Mouse (Mus musculus) stomach, embryonic 14.5 days (tissue): ENCODE measurements around the gene Itga9. TPM values are rescaled to one million over a fixed set of nuclear protein-coding genes. Genes with fewer than 3 reads are reported as not detected.

Source experiments
- ATAC-seq: fragments of 200-750 bp; cut with Nextera tagmentation; 2 replicates; pipeline ENCODE4 v1.8.0; 2017; ENCODE audit warnings: low read depth, moderate TSS enrichment; ENCODE audit not compliant: insufficient number of reproducible peaks, insufficient read depth, low FRiP score
- H3K27ac ChIP-seq: fragments of 300-500 bp; sonication (generic); 2 replicates; pipeline ENCODE4 v1.5.1; 2014; ENCODE audit warnings: mild to moderate bottlenecking, low read length, moderate library complexity, mixed read lengths
- H3K27me3 ChIP-seq: fragments of 300-500 bp; sonication (generic); 2 replicates; pipeline ENCODE4 v1.6.1; 2014; ENCODE audit warnings: low read length, control low read depth, mixed read lengths; ENCODE audit not compliant: control insufficient read depth, insufficient read depth
- H3K36me3 ChIP-seq: fragments of 300-500 bp; sonication (generic); 2 replicates; pipeline ENCODE4 v1.6.1; 2014; ENCODE audit warnings: mild to moderate bottlenecking, control low read depth, low read length, moderate library complexity, mixed read lengths; ENCODE audit not compliant: control insufficient read depth, insufficient read depth
- H3K4me1 ChIP-seq: fragments of 300-500 bp; sonication (generic); 2 replicates; pipeline ENCODE4 v1.6.1; 2014; ENCODE audit warnings: low read length, control low read depth, mixed read lengths; ENCODE audit not compliant: control insufficient read depth, insufficient read depth
- H3K4me2 ChIP-seq: fragments of 300-500 bp; sonication (generic); replicated peaks from 2 replicates; pipeline ENCODE4 v1.6.1; 2014; ENCODE audit warnings: low read depth, low read length, control low read depth
- H3K4me3 ChIP-seq: fragments of 300-500 bp; sonication (generic); 2 replicates; pipeline ENCODE4 v1.5.1; 2014; ENCODE audit warnings: low read depth, low read length, control low read depth
- H3K9ac ChIP-seq: fragments of 300-500 bp; sonication (generic); replicated peaks from 2 replicates; pipeline ENCODE4 v1.6.1; 2014; ENCODE audit warnings: low read depth, mild to moderate bottlenecking, control low read depth, low read length, moderate library complexity, mixed read lengths
- H3K9me3 ChIP-seq: fragments of 300-500 bp; sonication (generic); 2 replicates; pipeline ENCODE4 v1.6.1; 2016; ENCODE audit warnings: low read depth, low read length, control low read depth; ENCODE audit not compliant: control insufficient read depth
- WGBS: fragments of 180-500 bp; shearing (Covaris S2); extraction: QIAGEN DNeasy Blood & Tissue Kit; methylation state at CpG from one replicate; pipeline ENCODE4 v1.1.7; 2014; 5-methylcytosine and 5-hydroxymethylcytosine counted together
- polyA plus RNA-seq: library from polyadenylated mRNA; unstranded; fragments of >200 nt; fragmentation: Nextera tagmentation; extraction: Ambion mirVana; gene quantifications from 2 replicates; pipeline ENCODE4 v1.2.1, GENCODE M21; 2014

The Itga9 gene
- polyA plus RNA-seq, 1 experiment from 2014 or later: 14.3 TPM

- peaks cover 18% of the 10 kb centered on the region for H3K4me1 ChIP-seq
- peak overlapping the region; percentile 58; the same call in 1 of the 2 replicates for H3K27ac ChIP-seq
- no peak overlapping the region for H3K9ac ChIP-seq
- no peaks in the 10 kb centered on the region for H3K9me3 ChIP-seq
- H3K4me2 ChIP-seq: no peak overlapping the region
- H3K27me3 ChIP-seq: no peaks in the 10 kb centered on the region
- H3K36me3 ChIP-seq: no peaks in the 10 kb centered on the region
- no peak for ATAC-seq
- no peak overlapping the region for H3K4me3 ChIP-seq
- 75% methylated on average over 6 of the region's 6 CpGs for WGBS
Observed at GRCm38 (mm10) chr9:118891068-118891467, 284.6 kb downstream of the Itga9 start.

DNA sequence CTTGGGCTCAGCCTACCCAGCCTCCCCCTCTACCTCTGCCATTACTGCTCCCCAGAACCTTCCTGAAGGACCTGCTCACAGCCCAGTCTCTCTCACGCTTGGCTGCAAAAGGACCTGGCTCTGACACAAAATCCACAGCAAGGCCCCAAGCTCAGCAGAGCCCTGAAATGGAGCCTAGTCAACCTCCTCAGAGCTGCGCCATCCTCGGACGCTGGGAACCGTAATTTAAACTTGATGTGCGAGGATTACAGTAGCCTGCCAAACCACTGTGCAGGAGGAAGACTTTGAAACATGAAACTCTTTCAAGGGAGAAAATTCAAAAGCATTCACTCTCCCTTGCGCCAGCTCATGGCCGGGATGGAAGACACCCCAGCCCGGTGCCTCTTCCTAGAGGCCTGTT lies 285.1 kb downstream of the Itga9 start:
- Histone ChIP-seq H3K27ac (peak overlapping the region; percentile 58; the same call in 1 of the 2 replicates), H3K4me2 (no peak overlapping the region), H3K27me3 (no peaks in the 10 kb centered on the region), H3K9me3 (no peaks in the 10 kb centered on the region), H3K4me3 (no peak overlapping the region), H3K36me3 (no peaks in the 10 kb centered on the region), H3K4me1 (peaks cover 18% of the 10 kb centered on the region), H3K9ac (no peak overlapping the region)
- ATAC-seq: no peak
- WGBS: 42% methylated on average over 9 of the region's 9 CpGs

DNA sequence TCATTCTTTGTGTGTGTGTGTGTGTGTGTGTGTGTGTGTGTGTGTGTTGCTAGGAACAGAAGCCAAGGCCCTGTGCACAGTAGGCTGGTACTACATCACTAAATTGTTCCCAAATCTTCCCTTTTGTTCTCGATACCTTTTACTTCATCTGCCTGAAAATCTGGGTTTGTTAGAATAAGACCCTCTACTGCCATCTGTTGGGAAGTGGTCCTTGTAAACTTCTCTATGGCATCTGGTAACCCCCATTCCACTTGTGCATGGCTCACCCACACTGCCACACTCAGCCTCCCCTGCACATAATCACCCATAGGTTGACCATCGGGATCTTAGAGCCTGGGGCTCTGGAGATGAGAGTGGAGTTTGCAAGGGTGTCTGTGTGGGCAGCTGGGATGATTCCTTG lies 288.6 kb downstream of the Itga9 start:
- peaks cover 16% of the 10 kb centered on the region for H3K4me1 ChIP-seq
- H3K27me3 ChIP-seq: no peaks in the 10 kb centered on the region
- no peak overlapping the region for H3K27ac ChIP-seq
- no peaks in the 10 kb centered on the region; the same call in 1 of the 2 replicates for H3K36me3 ChIP-seq
- H3K9ac ChIP-seq: no peak overlapping the region
- H3K4me3 ChIP-seq: no peak overlapping the region
- ATAC-seq: no peak
- no peak overlapping the region for H3K4me2 ChIP-seq
- no peaks in the 10 kb centered on the region for H3K9me3 ChIP-seq
- 73% methylated on average over 2 of the region's 2 CpGs for WGBS

- 57% methylated on average over 2 of the region's 2 CpGs for WGBS
- Histone ChIP-seq H3K27me3 (no peaks in the 10 kb centered on the region), H3K4me2 (no peak overlapping the region), H3K4me1 (no peaks in the 10 kb centered on the region), H3K9ac (no peak overlapping the region), H3K4me3 (no peak overlapping the region), H3K27ac (no peak overlapping the region), H3K36me3 (no peaks in the 10 kb centered on the region; the same call in 1 of the 2 replicates), H3K9me3 (no peaks in the 10 kb centered on the region)
- ATAC-seq: no peak
Observed at GRCm38 (mm10) chr9:118900677-118901076, 294.2 kb downstream of the Itga9 start.

GRCm38 (mm10) chr9:118901917-118902316 lies 295.4 kb downstream of the Itga9 start:
- Histone ChIP-seq H3K27me3 (no peaks in the 10 kb centered on the region), H3K36me3 (no peaks in the 10 kb centered on the region; the same call in 1 of the 2 replicates), H3K4me1 (no peaks in the 10 kb centered on the region), H3K4me3 (no peak overlapping the region), H3K9me3 (no peaks in the 10 kb centered on the region), H3K9ac (no peak overlapping the region), H3K27ac (no peak overlapping the region), H3K4me2 (no peak overlapping the region)
- ATAC-seq: no peak
- 74% methylated on average over 6 of the region's 6 CpGs for WGBS

DNA sequence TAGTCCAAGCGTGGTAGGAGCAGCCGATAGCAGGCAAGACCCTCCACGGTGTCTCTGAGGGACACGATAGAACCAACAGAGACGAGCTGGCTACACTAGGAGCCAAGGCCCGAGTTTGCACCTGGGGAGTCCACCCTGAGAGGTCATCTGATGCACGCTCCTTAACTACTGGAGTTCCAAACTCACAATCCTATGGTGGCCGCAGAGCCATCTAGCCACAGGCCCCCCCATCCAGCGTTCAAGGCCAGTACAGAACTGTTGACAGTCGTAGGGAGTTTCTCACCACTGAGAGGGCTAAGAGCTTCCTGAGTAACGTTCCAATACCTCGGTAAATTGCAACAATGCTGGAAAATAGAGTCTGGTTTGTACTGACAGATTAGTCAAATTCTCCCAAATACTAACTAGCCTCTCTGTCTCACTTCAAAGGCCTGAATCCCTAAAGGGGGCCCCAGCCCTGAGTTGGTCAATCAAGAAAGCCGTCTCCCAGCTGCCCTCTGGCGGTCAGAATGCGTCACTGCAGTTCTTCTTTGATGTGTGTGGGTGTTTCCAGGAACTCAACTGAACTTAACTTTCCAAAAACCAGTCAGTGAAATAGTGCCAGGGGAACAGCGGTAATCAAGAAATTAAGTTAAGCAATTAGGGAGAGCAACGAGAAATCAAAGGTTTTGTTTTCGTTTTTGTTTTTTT lies 301.6 kb downstream of the Itga9 start:
- Histone ChIP-seq H3K4me2 (no peak overlapping the region), H3K27ac (no peak overlapping the region), H3K4me1 (peaks cover 5% of the 10 kb centered on the region), H3K27me3 (no peaks in the 10 kb centered on the region), H3K4me3 (no peak overlapping the region), H3K9ac (no peak overlapping the region), H3K9me3 (no peaks in the 10 kb centered on the region), H3K36me3 (no peaks in the 10 kb centered on the region)
- ATAC-seq: no peak
- WGBS: 50% methylated on average over 18 of the region's 18 CpGs

- H3K4me2 ChIP-seq: no peak overlapping the region
- H3K9me3 ChIP-seq: no peaks in the 10 kb centered on the region
- H3K27me3 ChIP-seq: no peaks in the 10 kb centered on the region
- peaks cover 5% of the 10 kb centered on the region for H3K4me1 ChIP-seq
- no peak overlapping the region for H3K9ac ChIP-seq
- 91% methylated on average over 9 of the region's 9 CpGs for WGBS
- ATAC-seq: no peak
- no peak overlapping the region for H3K27ac ChIP-seq
- no peaks in the 10 kb centered on the region for H3K36me3 ChIP-seq
- no peak overlapping the region for H3K4me3 ChIP-seq
Observed at GRCm38 (mm10) chr9:118913048-118913447, 306.6 kb downstream of the Itga9 start.

DNA sequence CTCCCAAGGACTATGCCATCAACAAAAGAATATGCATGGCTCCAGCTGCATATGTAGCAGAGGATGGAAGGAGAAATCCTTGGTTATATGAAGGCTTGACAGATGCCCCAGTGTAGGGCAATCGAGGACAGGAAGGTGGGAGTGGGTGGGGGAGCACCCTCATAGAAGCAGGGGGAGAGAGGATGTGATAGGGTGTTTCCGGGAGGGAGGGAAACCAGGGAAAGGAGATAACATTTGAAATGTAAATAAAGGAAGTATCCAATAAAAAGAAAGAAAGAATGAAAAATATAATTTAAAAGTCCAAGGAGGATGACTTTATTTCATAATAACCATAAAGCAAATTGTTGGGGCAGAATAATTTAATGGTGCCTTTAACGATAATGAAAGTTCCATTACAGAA lies 307.1 kb downstream of the Itga9 start:
- H3K4me2 ChIP-seq: no peak overlapping the region
- 0 out of 2 replicates have a peak, but pooled peaks cover 4% of the 10 kb centered on the region for H3K4me1 ChIP-seq
- no peak overlapping the region for H3K27ac ChIP-seq
- no peak for ATAC-seq
- 86% methylated on average over 3 of the region's 3 CpGs for WGBS
- H3K36me3 ChIP-seq: no peaks in the 10 kb centered on the region
- H3K9ac ChIP-seq: no peak overlapping the region
- H3K27me3 ChIP-seq: no peaks in the 10 kb centered on the region
- H3K9me3 ChIP-seq: no peaks in the 10 kb centered on the region
- no peak overlapping the region for H3K4me3 ChIP-seq

- ATAC-seq: no peak; the same call in 1 of the 2 replicates
- H3K27me3 ChIP-seq: no peaks in the 10 kb centered on the region
- H3K36me3 ChIP-seq: no peaks in the 10 kb centered on the region
- H3K27ac ChIP-seq: no peak overlapping the region; the same call in 1 of the 2 replicates
- no peak overlapping the region for H3K4me3 ChIP-seq
- no peak overlapping the region for H3K9ac ChIP-seq
- 17% methylated on average over 8 of the region's 8 CpGs for WGBS
- no peaks in the 10 kb centered on the region for H3K9me3 ChIP-seq
- peak overlapping the region; percentile 20; the same call in 1 of the 2 replicates for H3K4me2 ChIP-seq
- H3K4me1 ChIP-seq: 0 out of 2 replicates have a peak, but pooled peaks cover 4% of the 10 kb centered on the region
Observed at GRCm38 (mm10) chr9:118914589-118914988, 308.1 kb downstream of the Itga9 start.
